Mouse (Mus musculus) cerebellum, adult 2 months (tissue): Measurements from ENCODE around the gene Hspa4l. TPM values are rescaled to one million over a fixed set of nuclear protein-coding genes. Genes with fewer than 3 reads are reported as not detected.
"Not testable (repeated sequence)": the region's sequence is repeated elsewhere in the genome, so short reads cannot be mapped to it uniquely, and the experiment has no call there.

Experiments used
- DNase-seq, 2 experiments: peaks; one replicate each; pipeline ENCODE4 v3.0.0; 2021
- H3K27ac ChIP-seq: fragments of 200-500 bp; 2 replicates; pipeline ENCODE4 v1.5.1; 2012; ENCODE audit warnings: low read length, control low read depth, inconsistent platforms; ENCODE audit not compliant: insufficient read depth
- H3K27me3 ChIP-seq: fragments of 200-500 bp; 2 replicates; pipeline ENCODE4 v1.6.1; 2012; ENCODE audit warnings: inconsistent platforms, mild to moderate bottlenecking, low read length, moderate library complexity; ENCODE audit not compliant: control insufficient read depth, insufficient read depth
- H3K4me1 ChIP-seq: fragments of 200-500 bp; 2 replicates; pipeline ENCODE4 v1.6.1; 2011; ENCODE audit warnings: low read length; ENCODE audit not compliant: control insufficient read depth, insufficient read depth
- H3K4me3 ChIP-seq: fragments of 200-500 bp; replicated peaks from 2 replicates; pipeline ENCODE3; 2011; ENCODE audit warnings: mild to moderate bottlenecking, low read depth, low read length, control low read depth; ENCODE audit not compliant: insufficient read depth
- CTCF ChIP-seq: fragments of 200-500 bp; IDR thresholded peaks from 2 replicates; pipeline ENCODE4 v1.5.1; 2011; ENCODE audit warnings: low read depth, mild to moderate bottlenecking, control low read depth, low read length, moderate library complexity, borderline replicate concordance; ENCODE audit not compliant: insufficient read depth
- POLR2A ChIP-seq: fragments of 200-500 bp; IDR thresholded peaks from 2 replicates; pipeline ENCODE4 v1.6.1; 2011; ENCODE audit warnings: low read length, control low read depth, borderline replicate concordance; ENCODE audit not compliant: insufficient read depth
- WGBS: fragments of 180-500 bp; shearing (Covaris S2); methylation state at CpG from one replicate; pipeline ENCODE4 v1.1.7; 2018; 5-methylcytosine and 5-hydroxymethylcytosine counted together
- polyA plus RNA-seq: library from polyadenylated mRNA; depleted of rRNA; stranded (reverse); fragments of >200 nt; gene quantifications from 2 replicates; pipeline ENCODE4 v1.2.3, GENCODE M21; 2012; rRNA removed

Hspa4l gene
- polyA plus RNA-seq, 1 experiment = 71.3 TPM

DNA sequence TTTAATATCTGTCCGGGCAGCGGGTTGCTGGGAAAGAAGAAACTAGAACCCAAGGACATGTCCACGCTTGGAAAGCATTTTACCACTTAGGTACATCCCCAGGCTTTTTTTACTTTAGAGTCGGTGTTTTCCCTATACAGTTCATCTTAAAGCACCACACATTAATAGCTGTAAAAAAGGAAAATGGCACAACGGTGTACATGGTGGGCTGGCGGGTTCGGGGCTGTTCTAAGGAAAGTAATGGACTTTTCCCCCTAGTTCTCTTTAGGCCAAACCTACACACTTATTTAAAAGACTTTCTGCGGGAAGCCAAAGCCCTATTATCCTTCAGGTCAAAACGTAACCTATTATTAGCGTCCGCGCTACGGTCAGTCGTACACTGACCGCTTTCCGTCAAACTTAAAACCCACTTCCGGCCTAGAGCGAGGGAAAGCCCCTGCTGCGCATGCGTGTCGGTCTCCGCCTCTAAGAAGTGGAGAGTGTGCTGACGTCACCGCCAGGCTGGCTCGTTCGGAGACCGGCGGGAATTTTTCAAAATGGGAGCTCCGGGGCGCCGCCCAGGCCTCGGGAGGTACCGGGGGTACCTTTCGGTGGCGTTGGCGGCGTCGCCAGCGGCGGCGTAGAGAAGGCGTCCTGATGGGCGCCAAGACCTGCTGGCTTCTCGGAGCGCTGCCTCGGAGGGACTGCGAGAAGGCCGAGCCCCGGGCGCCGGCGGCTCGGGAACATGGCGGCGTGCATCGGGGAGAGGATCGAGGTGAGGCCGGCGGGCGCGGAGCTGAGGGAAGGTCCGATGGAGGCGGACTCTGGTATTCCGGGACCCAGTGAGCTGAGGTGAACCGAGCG, 55.5 kb downstream of the Hspa4l start, which contains the start of gene Plk4:
Plk4 (plus strand) TSS at position 490 of the 843 bp plus-strand sequence.
- H3K27ac ChIP-seq = no peak within 1 kb of the TSS
- TF ChIP-seq CTCF (no peak), POLR2A (peak; percentile 49; the same call in 1 of the 2 replicates)
- H3K4me3 ChIP-seq = peak within 1 kb of the TSS; percentile 76
- H3K27me3 ChIP-seq = no peaks in the 10 kb centered on the region
- no peaks in the 10 kb centered on the region for H3K4me1 ChIP-seq
- DNase-seq = peak; percentile 95 to 96
- WGBS = 1% methylated on average over 66 of the region's 66 CpGs

DNA sequence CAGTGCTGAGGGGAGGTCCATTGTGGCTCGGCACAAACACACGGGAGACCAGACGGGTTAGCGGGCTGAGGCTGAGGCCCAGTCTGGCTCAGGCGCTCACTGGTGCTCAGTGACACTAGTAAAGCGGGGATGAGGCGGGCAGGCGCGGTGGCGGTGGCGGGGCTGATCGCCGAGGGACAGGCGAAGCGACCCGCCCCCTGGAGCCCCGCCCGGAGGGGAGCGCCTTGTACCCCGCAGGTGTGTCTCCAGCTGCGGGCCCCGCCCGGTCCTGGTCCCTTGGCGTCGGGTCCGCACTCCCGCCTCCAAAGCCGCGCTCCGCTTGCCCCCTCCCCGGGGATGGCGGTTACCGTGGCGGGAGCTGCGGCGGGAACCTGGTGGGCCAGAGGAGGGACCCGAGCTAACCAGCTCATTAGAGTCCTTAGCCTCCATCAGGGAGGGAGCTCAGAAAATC, 56.1 kb downstream of the Hspa4l start:
- DNase-seq = peak in 1 of 2 experiments; percentile 36
- peak overlapping the region; percentile 76 for H3K4me3 ChIP-seq
- H3K27ac ChIP-seq = no peak overlapping the region
- WGBS = under 1% methylated on average over 32 of the region's 37 CpGs
- TF ChIP-seq POLR2A (no peak), CTCF (no peak)
- no peaks in the 10 kb centered on the region for H3K4me1 ChIP-seq
- no peaks in the 10 kb centered on the region for H3K27me3 ChIP-seq

DNA sequence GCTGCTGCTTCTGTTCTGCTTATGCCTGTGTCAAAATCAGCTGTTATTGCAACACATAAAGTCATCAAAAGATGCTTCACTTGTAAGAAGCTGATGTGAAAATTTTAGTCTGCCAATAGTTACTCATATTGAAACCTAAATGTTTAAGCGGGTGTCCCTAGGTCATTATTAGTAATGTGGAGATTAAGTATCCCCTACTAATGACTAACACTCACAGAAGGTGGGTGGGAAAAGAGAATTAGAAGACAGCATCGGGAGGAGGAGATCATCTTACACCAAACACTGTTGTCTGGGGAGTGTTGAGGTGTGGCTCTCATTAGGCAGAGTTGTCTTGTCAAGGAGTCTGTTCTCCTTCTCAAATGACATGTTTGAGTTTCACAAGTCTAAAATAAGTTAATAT, 62.6 kb downstream of the Hspa4l start:
- WGBS = 70% methylated on average over 2 of the region's 2 CpGs
- Histone ChIP-seq H3K27ac (no peak overlapping the region), H3K4me3 (no peak overlapping the region), H3K4me1 (no peaks in the 10 kb centered on the region), H3K27me3 (no peaks in the 10 kb centered on the region)
- TF ChIP-seq CTCF (no peak), POLR2A (no peak)
- no peak for DNase-seq

DNA sequence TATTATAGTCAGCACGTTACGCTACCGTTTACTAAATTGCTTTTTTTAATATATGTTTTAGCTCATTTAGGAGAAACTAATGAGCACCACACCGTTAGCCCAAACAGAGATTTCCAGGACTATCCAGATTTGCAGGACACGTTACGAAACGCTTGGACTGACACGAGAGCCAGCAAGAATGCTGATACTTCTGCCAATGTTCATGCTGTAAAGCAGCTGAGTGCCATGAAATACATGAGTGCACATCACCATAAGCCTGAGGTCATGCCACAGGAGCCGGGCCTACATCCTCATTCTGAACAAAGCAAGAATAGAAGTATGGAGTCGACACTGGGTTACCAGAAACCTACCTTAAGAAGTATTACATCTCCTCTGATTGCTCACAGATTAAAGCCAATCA, 64.4 kb downstream of the Hspa4l start:
- WGBS = 86% methylated on average over 10 of the region's 10 CpGs
- Histone ChIP-seq H3K27ac (no peak overlapping the region), H3K4me1 (no peaks in the 10 kb centered on the region), H3K4me3 (no peak overlapping the region), H3K27me3 (no peaks in the 10 kb centered on the region)
- no peak for DNase-seq
- no peak for TF ChIP-seq POLR2A
- TF ChIP-seq CTCF = no peak

DNA sequence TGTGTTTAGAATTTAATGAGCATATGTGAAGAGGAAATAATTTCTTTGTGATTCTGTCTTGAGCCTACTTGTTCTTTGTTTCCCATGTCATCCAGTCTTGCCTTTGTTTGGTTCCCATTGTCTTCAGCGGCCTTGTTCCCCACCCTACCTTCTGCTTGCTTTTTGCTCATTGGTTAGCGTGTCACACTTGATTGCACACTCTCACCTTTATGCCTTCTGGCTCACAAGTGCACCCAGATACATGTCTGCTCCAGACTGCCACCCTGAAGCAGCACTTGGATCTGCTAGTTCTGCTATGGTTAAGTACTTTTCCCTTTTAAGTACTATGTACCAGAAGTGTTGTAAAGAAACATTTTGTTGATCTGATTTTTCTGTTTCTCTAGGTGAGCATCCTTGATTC, 65.6 kb downstream of the Hspa4l start:
- TF ChIP-seq CTCF (no peak), POLR2A (no peak)
- H3K27ac ChIP-seq = no peak overlapping the region
- no peaks in the 10 kb centered on the region for H3K4me1 ChIP-seq
- H3K27me3 ChIP-seq = no peaks in the 10 kb centered on the region
- DNase-seq = no peak
- 49% methylated on average over 2 of the region's 2 CpGs for WGBS
- no peak overlapping the region for H3K4me3 ChIP-seq

GRCm38 (mm10) chr3:40813275-40813674, 69.0 kb downstream of the Hspa4l start:
- Histone ChIP-seq H3K4me3 (no peak overlapping the region), H3K4me1 (no peaks in the 10 kb centered on the region), H3K27me3 (no peaks in the 10 kb centered on the region), H3K27ac (no peak overlapping the region)
- no peak for TF ChIP-seq POLR2A
- no peak for TF ChIP-seq CTCF
- DNase-seq = no peak
- WGBS = 97% methylated on average over 2 of the region's 2 CpGs

DNA sequence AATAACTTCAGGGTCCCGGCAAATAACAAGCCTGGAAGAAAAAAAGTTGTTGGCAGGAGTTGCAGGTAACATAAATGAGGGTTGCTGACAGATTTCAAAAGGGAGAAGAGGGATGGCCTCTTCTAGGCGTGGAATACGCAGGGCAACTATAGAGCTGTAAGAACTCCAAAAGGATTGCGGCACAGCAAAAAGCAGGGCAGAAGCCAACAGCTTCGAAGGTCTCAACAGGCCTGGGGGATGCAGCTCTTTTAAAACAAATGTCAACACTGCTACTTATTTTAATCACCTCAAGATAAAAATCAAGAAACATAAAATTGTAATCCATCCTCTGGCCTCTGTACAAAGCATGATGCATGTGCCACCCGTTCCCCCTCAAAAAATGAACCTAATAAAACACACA, 101.2 kb downstream of the Hspa4l start:
- H3K27ac ChIP-seq, H3K27me3 ChIP-seq, H3K4me1 ChIP-seq, H3K4me3 ChIP-seq: not testable (repeated sequence)
- DNase-seq = peak; percentile 21 to 27
- 57% methylated on average over 6 of the region's 6 CpGs for WGBS

Other genes with a start within 250 kb of the Hspa4l start
- 4.0 and 4.6 TPM in 2 replicates for gene Intu, start 213.2 kb upstream of the Hspa4l start, polyA plus RNA-seq
- gene Slc25a31, start 35.6 kb upstream of the Hspa4l start, polyA plus RNA-seq = 0.15 TPM in 1 of 2 replicates, not detected in the other
- 2.3 and 2.6 TPM in 2 replicates for gene Plk4, start 55.5 kb downstream of the Hspa4l start, polyA plus RNA-seq
- gene Mfsd8, start 102.4 kb downstream of the Hspa4l start, polyA plus RNA-seq = 8.8 and 9.1 TPM in 2 replicates
- gene Abhd18, start 102.5 kb downstream of the Hspa4l start, polyA plus RNA-seq = 18.3 and 18.8 TPM in 2 replicates
- 0.23 and 0.33 TPM in 2 replicates for gene 1700034I23Rik, start 158.0 kb downstream of the Hspa4l start, polyA plus RNA-seq
- 20.4 and 21.9 TPM in 2 replicates for gene Larp1b, start 205.3 kb downstream of the Hspa4l start, polyA plus RNA-seq